Mouse (Mus musculus): ENCODE results near the gene Myl6. TPM values are rescaled to one million over a fixed set of nuclear protein-coding genes. Genes with fewer than 3 reads are reported as not detected.

Gene Myl6
- polyA plus RNA-seq, 1 experiment, result 566 TPM

DNA sequence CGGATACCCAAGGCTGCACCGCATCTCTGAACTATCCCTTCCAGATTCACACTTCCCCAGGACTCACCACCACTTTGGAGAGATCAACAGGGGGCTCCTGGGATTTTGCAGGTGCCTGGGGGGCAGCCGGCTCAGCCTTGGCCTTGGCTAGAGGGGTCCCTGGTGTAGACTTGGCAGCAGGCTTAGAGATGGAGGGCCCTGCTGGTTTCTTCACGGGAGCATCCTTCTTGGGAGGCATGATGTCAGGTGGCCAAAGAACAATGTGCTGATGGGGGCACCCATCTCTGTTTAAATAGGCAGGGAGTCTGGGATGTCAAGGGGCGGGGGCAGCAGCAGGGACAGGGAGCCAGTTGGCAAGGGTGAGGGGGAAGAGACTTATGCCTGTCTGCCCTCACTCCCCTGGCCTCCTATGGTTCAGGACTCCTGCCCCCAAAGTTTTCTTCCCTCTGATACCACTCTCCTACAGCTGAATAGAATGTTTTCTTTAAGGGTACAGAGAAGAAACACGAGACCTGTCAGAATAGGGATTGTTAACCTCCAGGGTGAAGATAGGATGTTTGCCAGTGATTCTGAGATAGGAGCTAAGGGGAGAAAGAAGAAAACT, 3.3 kb upstream of the Myl6 start:
- H3K4me1 ChIP-seq (replicated peaks; ENCODE audit: control insufficient read depth, insufficient read depth, low read length), result peaks cover 24% of the 10 kb centered on the region
- DNase-seq, result no peak
- H3K27ac ChIP-seq (ENCODE audit: control insufficient read depth, insufficient read depth, low read length), result no peak overlapping the region
- TF ChIP-seq CTCF (IDR thresholded peaks at IDR 0.05; ENCODE audit: borderline replicate concordance, control insufficient read depth, extremely low read depth, insufficient read depth, low read length, poor library complexity) (no peak), POLR2A (IDR thresholded peaks at IDR 0.05; ENCODE audit: control insufficient read depth, extremely low read depth, insufficient read depth, low read length, poor library complexity) (no peak)
- no peaks in the 10 kb centered on the region for H3K27me3 ChIP-seq (ENCODE audit: control insufficient read depth, insufficient read depth, low read length)
- no peak overlapping the region for H3K4me3 ChIP-seq (ENCODE audit: control insufficient read depth, insufficient read depth, low read length)
- no peaks in the 10 kb centered on the region for H3K36me3 ChIP-seq (ENCODE audit: control insufficient read depth, insufficient read depth, low read length)
- 93% methylated on average over 6 of the region's 6 CpGs for WGBS

DNA sequence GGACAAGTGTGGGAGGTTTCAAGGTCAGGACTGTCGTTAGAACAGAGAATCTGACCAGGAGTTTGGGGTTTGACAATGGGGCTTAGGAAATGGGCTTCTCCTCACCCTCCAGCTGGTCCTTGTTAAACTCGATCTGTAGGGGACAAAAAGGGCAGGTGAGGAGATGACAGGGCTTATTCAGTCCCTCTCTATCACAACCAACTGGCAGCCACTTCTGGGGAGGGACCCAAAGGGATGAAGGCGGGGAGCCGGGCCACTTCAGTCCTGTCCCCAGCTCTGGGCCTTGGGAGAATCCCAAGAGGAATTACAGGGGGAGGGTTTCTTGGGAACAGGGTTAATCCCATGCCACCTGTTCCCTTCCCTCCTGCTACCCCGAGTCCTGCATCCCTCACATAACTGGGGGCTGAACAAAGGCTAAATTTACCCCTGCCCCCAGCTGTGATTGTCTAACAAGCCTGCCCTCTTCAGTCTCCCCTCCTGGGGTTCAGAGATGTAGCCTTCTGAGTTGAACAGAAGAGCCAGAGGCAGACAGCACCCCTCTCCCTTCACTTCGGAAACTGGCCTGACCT, 2.6 kb upstream of the Myl6 start:
- H3K36me3 ChIP-seq (ENCODE audit: control insufficient read depth, insufficient read depth, low read length), result no peaks in the 10 kb centered on the region; the same call in 1 of the 2 replicates
- H3K27me3 ChIP-seq (ENCODE audit: control insufficient read depth, insufficient read depth, low read length), result no peaks in the 10 kb centered on the region
- H3K4me1 ChIP-seq (replicated peaks; ENCODE audit: control insufficient read depth, insufficient read depth, low read length), result peaks cover 31% of the 10 kb centered on the region
- WGBS, result 91% methylated on average over 6 of the region's 6 CpGs
- DNase-seq, result no peak
- TF ChIP-seq CTCF (IDR thresholded peaks at IDR 0.05; ENCODE audit: borderline replicate concordance, control insufficient read depth, extremely low read depth, insufficient read depth, low read length, poor library complexity) (no peak), POLR2A (IDR thresholded peaks at IDR 0.05; ENCODE audit: control insufficient read depth, extremely low read depth, insufficient read depth, low read length, poor library complexity) (no peak)
- no peak overlapping the region for H3K27ac ChIP-seq (ENCODE audit: control insufficient read depth, insufficient read depth, low read length)
- H3K4me3 ChIP-seq (ENCODE audit: control insufficient read depth, insufficient read depth, low read length), result no peak overlapping the region

DNA sequence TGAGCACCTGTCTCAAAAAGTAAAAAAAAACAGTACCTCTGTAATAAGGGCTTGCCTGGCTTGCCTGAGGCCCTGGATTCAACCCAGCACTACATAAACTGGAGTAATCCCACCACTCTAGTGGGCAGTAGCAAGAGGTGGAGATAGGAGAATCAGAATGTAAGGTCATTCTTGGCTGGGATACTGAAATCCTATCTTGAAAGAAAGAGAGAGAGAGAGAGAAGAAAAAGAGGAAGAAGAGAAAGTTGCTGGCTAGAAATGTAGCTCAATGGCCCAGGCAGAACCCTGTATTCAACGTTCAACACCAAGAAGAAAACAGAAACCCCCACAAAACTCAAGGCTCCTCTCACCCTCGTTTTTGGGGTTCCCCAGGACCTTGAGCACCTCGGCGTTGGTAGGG, 2.0 kb upstream of the Myl6 start:
- no peaks in the 10 kb centered on the region for H3K27me3 ChIP-seq (ENCODE audit: control insufficient read depth, insufficient read depth, low read length)
- 47% methylated on average over 4 of the region's 4 CpGs for WGBS
- TF ChIP-seq POLR2A (IDR thresholded peaks at IDR 0.05; ENCODE audit: control insufficient read depth, extremely low read depth, insufficient read depth, low read length, poor library complexity), result no peak
- no peak for TF ChIP-seq CTCF (IDR thresholded peaks at IDR 0.05; ENCODE audit: borderline replicate concordance, control insufficient read depth, extremely low read depth, insufficient read depth, low read length, poor library complexity)
- peaks cover 35% of the 10 kb centered on the region for H3K4me1 ChIP-seq (replicated peaks; ENCODE audit: control insufficient read depth, insufficient read depth, low read length)
- H3K36me3 ChIP-seq (ENCODE audit: control insufficient read depth, insufficient read depth, low read length), result peaks cover 6% of the 10 kb centered on the region
- no peak overlapping the region for H3K27ac ChIP-seq (ENCODE audit: control insufficient read depth, insufficient read depth, low read length)
- H3K4me3 ChIP-seq (ENCODE audit: control insufficient read depth, insufficient read depth, low read length), result no peak overlapping the region
- DNase-seq, result no peak

DNA sequence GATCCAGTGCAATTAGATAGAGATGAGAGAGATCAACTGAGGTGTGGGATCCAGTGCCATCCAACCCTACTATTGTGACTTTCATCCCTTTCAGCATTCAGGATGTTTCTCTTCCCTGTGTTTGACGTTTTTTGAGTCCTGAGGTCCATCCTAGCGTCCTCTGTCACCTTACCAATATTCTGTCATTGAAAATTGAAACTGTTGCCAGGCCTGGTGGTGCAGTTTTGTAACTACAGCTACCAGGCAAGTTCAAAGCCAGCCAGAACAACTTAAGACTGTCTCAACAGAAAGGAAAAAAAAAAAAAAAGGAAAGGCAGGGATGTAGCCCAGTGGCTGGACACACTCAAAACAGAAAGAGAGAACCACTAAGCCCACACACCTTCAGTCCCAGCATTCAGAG, 1.3 kb upstream of the Myl6 start:
- Histone ChIP-seq H3K4me1 (replicated peaks; ENCODE audit: control insufficient read depth, insufficient read depth, low read length) (peaks cover 35% of the 10 kb centered on the region), H3K4me3 (ENCODE audit: control insufficient read depth, insufficient read depth, low read length) (no peak overlapping the region), H3K36me3 (ENCODE audit: control insufficient read depth, insufficient read depth, low read length) (peaks cover 13% of the 10 kb centered on the region), H3K27me3 (ENCODE audit: control insufficient read depth, insufficient read depth, low read length) (no peaks in the 10 kb centered on the region), H3K27ac (ENCODE audit: control insufficient read depth, insufficient read depth, low read length) (no peak overlapping the region)
- TF ChIP-seq POLR2A (IDR thresholded peaks at IDR 0.05; ENCODE audit: control insufficient read depth, extremely low read depth, insufficient read depth, low read length, poor library complexity) (no peak), CTCF (IDR thresholded peaks at IDR 0.05; ENCODE audit: borderline replicate concordance, control insufficient read depth, extremely low read depth, insufficient read depth, low read length, poor library complexity) (no peak)
- WGBS, result 41% methylated on average over 2 of the region's 2 CpGs
- DNase-seq, result no peak

DNA sequence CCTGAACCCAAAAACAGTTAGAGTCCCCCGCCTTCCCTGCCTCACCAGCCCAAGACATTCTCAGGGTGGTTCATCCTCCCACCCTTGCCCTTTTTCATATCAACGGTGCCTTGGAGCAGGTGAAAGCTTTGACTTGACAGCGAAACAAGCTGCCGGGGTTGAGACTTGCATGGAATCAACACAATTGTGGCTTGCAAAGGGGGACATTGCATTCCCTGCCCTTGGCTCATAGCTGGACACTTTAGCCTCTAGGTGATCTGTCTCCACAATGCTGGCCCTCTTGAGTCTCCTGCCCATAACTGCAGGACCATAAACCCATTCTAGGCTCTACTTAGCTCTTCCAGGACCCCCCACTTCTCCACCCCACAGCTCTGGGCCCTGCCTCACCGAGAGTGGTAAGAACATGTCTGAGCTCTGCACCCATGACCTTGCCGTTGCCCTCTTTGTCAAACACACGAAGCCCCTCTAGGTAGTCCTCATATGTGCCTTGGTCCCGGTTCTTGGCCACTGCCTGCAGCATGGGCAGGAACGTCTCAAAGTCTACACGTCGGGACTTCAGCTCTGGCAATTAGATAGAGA, 811 bp upstream of the Myl6 start:
- peak overlapping the region; percentile 66 for H3K4me3 ChIP-seq (ENCODE audit: control insufficient read depth, insufficient read depth, low read length)
- TF ChIP-seq CTCF (IDR thresholded peaks at IDR 0.05; ENCODE audit: borderline replicate concordance, control insufficient read depth, extremely low read depth, insufficient read depth, low read length, poor library complexity) (no peak), POLR2A (IDR thresholded peaks at IDR 0.05; ENCODE audit: control insufficient read depth, extremely low read depth, insufficient read depth, low read length, poor library complexity) (no peak)
- peaks cover 35% of the 10 kb centered on the region for H3K4me1 ChIP-seq (replicated peaks; ENCODE audit: control insufficient read depth, insufficient read depth, low read length)
- no peaks in the 10 kb centered on the region for H3K27me3 ChIP-seq (ENCODE audit: control insufficient read depth, insufficient read depth, low read length)
- peak overlapping the region; percentile 61 for H3K27ac ChIP-seq (ENCODE audit: control insufficient read depth, insufficient read depth, low read length)
- no peak for DNase-seq
- H3K36me3 ChIP-seq (ENCODE audit: control insufficient read depth, insufficient read depth, low read length), result peaks cover 18% of the 10 kb centered on the region
- WGBS, result 29% methylated on average over 11 of the region's 11 CpGs

DNA sequence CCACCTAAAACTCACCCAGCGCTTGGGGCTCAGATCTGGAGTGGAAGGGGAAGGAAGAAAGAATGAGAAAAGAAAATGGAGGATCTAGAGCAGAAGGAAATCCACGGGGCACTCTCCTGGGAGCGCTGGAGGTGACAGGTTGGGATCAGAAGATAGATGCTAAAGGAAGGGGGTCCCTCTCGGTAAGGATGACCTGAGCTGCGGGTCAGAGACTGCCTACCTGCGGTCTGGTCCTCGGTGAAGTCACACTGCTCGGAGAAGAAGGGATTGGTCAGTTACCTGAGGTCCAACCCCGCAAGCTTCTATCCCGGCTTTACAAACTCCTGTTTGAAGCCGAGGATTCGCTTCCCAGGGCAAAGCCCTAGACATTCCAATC, 638 bp downstream of the Myl6 start:
- DNase-seq, result no peak
- no peak for TF ChIP-seq POLR2A (IDR thresholded peaks at IDR 0.05; ENCODE audit: control insufficient read depth, extremely low read depth, insufficient read depth, low read length, poor library complexity)
- no peak for TF ChIP-seq CTCF (IDR thresholded peaks at IDR 0.05; ENCODE audit: borderline replicate concordance, control insufficient read depth, extremely low read depth, insufficient read depth, low read length, poor library complexity)
- Histone ChIP-seq H3K4me1 (replicated peaks; ENCODE audit: control insufficient read depth, insufficient read depth, low read length) (peaks cover 31% of the 10 kb centered on the region), H3K4me3 (ENCODE audit: control insufficient read depth, insufficient read depth, low read length) (peak overlapping the region; percentile 96), H3K36me3 (ENCODE audit: control insufficient read depth, insufficient read depth, low read length) (peaks cover 30% of the 10 kb centered on the region), H3K27me3 (ENCODE audit: control insufficient read depth, insufficient read depth, low read length) (no peaks in the 10 kb centered on the region), H3K27ac (ENCODE audit: control insufficient read depth, insufficient read depth, low read length) (peak overlapping the region; percentile 70)
- WGBS, result under 1% methylated on average over 12 of the region's 12 CpGs
